Mouse (Mus musculus) neural tube, embryonic 14.5 days (tissue): ENCODE results near the gene Calml4. TPM values are rescaled to one million over a fixed set of nuclear protein-coding genes. Genes with fewer than 3 reads are reported as not detected.
"Not testable (repeated sequence)": the region's sequence is repeated elsewhere in the genome, so short reads cannot be mapped to it uniquely, and the experiment has no call there.

Experiments
- ATAC-seq: fragments of 200-750 bp; cut with Nextera tagmentation; 2 replicates; pipeline ENCODE4 v1.8.0; 2017; ENCODE audit warnings: low read depth, mild to moderate bottlenecking, moderate TSS enrichment, moderate library complexity
- H3K27ac ChIP-seq: fragments of 300-500 bp; sonication (generic); 2 replicates; pipeline ENCODE4 v1.5.1; 2014; ENCODE audit warnings: low read depth, mild to moderate bottlenecking, control low read depth, low read length, moderate library complexity, mixed read lengths
- H3K27me3 ChIP-seq: fragments of 300-500 bp; sonication (generic); 2 replicates; pipeline ENCODE4 v1.6.1; 2014; ENCODE audit warnings: low read length; ENCODE audit not compliant: control insufficient read depth, insufficient read depth
- H3K36me3 ChIP-seq: fragments of 300-500 bp; sonication (generic); 2 replicates; pipeline ENCODE4 v1.6.1; 2014; ENCODE audit warnings: low read length, mixed read lengths; ENCODE audit not compliant: control insufficient read depth, insufficient read depth
- H3K4me1 ChIP-seq: fragments of 300-500 bp; sonication (generic); 2 replicates; pipeline ENCODE4 v1.6.1; 2014; ENCODE audit warnings: low read length; ENCODE audit not compliant: control insufficient read depth, insufficient read depth
- H3K4me2 ChIP-seq: fragments of 300-500 bp; sonication (generic); 2 replicates; pipeline ENCODE4 v1.6.1; 2014; ENCODE audit warnings: mild to moderate bottlenecking, low read depth, low read length, control low read depth
- H3K4me3 ChIP-seq: fragments of 300-500 bp; sonication (generic); 2 replicates; pipeline ENCODE4 v1.5.1; 2014; ENCODE audit warnings: low read depth, low read length, control low read depth, mixed read lengths
- H3K9ac ChIP-seq: fragments of 300-500 bp; sonication (generic); replicated peaks from 2 replicates; pipeline ENCODE4 v1.6.1; 2014; ENCODE audit warnings: low read depth, mild to moderate bottlenecking, control low read depth, low read length, mixed read lengths
- H3K9me3 ChIP-seq: fragments of 300-500 bp; sonication (generic); 2 replicates; pipeline ENCODE4 v1.6.1; 2016; ENCODE audit warnings: low read length; ENCODE audit not compliant: control insufficient read depth
- WGBS: fragments of 180-500 bp; shearing (Covaris S2); extraction: QIAGEN DNeasy Blood & Tissue Kit; methylation state at CpG from one replicate; pipeline ENCODE4 v1.1.7; 2014; 5-methylcytosine and 5-hydroxymethylcytosine counted together
- polyA plus RNA-seq: library from polyadenylated mRNA; unstranded; fragments of >200 nt; fragmentation: Nextera tagmentation; extraction: Ambion mirVana; gene quantifications from 2 replicates; pipeline ENCODE4 v1.2.1, GENCODE M21; 2014

Calml4 gene
- polyA plus RNA-seq, 1 experiment from 2014 or later = 7.5 TPM

- Histone ChIP-seq H3K4me2 (no peak overlapping the region), H3K9ac (no peak overlapping the region), H3K4me3 (no peak overlapping the region), H3K36me3 (no peaks in the 10 kb centered on the region), H3K27ac (no peak overlapping the region), H3K9me3 (no peaks in the 10 kb centered on the region), H3K4me1 (0 out of 2 replicates have a peak, but pooled peaks cover 3% of the 10 kb centered on the region), H3K27me3 (no peaks in the 10 kb centered on the region)
- 62% methylated on average over 4 of the region's 4 CpGs for WGBS
- ATAC-seq = no peak
Observed at GRCm38 (mm10) chr9:62817828-62818614, 39.9 kb upstream of the Calml4 start.

DNA sequence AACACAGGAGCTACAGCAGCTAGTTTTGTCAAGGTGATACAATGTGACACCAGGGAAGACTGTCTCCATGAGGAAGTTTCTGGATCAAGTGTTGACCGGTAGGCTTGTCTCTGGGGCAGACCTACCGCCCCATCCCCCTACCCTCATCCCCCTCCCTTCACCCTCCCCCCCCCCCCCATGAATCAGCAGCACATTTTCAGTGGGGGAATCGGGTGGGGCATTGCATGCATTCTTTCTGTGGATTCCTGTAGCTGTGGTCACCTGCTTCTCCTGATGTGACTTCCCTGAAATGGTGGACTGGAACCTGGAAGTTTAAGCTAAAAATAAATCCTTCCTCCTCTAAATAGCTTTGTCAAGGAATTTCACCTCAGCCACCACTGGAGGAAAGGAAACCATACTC is 38.4 kb upstream of the Calml4 start:
- Histone ChIP-seq H3K36me3 (no peaks in the 10 kb centered on the region), H3K4me1 (0 out of 2 replicates have a peak, but pooled peaks cover 3% of the 10 kb centered on the region), H3K27ac (no peak overlapping the region), H3K9me3 (no peaks in the 10 kb centered on the region), H3K9ac (no peak overlapping the region), H3K4me3 (no peak overlapping the region), H3K4me2 (no peak overlapping the region), H3K27me3 (no peaks in the 10 kb centered on the region)
- no peak for ATAC-seq
- 77% methylated on average over 3 of the region's 3 CpGs for WGBS

DNA sequence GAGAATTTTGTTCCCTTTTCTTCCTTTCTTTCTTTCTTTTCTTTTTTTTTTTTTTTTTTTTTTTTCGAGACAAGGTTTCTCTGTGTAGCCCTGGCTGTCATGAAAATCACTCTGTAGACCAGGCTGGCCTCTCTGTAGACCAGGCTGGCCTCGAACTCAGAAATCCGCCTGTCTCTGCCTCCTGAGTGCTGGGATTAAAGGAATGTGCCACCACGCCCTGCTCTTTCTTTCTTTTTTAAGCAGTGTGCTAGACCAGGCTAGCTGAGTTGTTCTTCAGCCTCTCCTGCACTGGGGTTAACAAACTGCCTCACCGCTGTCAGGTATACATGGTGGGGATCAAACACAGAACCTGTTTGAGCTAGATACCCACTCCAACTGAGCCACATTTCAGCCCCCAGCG is 38.0 kb upstream of the Calml4 start:
- WGBS = 85% methylated on average over 6 of the region's 6 CpGs
- H3K4me1 ChIP-seq, H3K9me3 ChIP-seq, ATAC-seq, H3K27me3 ChIP-seq, H3K36me3 ChIP-seq, H3K4me2 ChIP-seq, H3K9ac ChIP-seq, H3K4me3 ChIP-seq, H3K27ac ChIP-seq: not testable (repeated sequence)

GRCm38 (mm10) chr9:62820829-62821228 is 37.1 kb upstream of the Calml4 start:
- H3K9ac ChIP-seq = no peak overlapping the region
- H3K4me2 ChIP-seq = no peak overlapping the region
- WGBS = 87% methylated on average over 6 of the region's 6 CpGs
- H3K36me3 ChIP-seq = no peaks in the 10 kb centered on the region
- H3K4me3 ChIP-seq = no peak overlapping the region
- H3K27ac ChIP-seq = no peak overlapping the region
- 0 out of 2 replicates have a peak, but pooled peaks cover 6% of the 10 kb centered on the region for H3K4me1 ChIP-seq
- no peak for ATAC-seq
- H3K27me3 ChIP-seq = no peaks in the 10 kb centered on the region
- no peaks in the 10 kb centered on the region for H3K9me3 ChIP-seq

DNA sequence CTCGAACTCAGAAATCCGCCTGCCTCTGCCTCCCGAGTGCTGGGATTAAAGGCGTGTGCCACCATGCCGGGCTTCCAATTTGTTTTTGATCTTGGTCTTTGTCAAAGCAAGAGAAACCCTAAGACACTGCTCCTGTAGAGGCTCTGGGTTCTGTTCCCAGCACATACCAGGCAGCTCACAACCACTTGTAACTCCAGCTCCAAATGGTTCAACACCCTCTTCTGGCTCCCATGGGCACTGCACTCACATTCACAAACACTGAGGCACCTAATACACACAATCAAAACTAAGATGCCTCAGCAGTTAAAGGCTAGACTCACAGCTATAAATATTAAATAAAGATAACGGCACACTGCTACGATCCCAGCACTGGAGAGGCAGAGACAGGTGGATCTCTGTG is 36.1 kb upstream of the Calml4 start:
- WGBS = 97% methylated on average over 7 of the region's 7 CpGs
- Histone ChIP-seq H3K9me3 (no peaks in the 10 kb centered on the region), H3K4me3 (no peak overlapping the region), H3K4me1 (0 out of 2 replicates have a peak, but pooled peaks cover 6% of the 10 kb centered on the region), H3K27me3 (no peaks in the 10 kb centered on the region), H3K36me3 (no peaks in the 10 kb centered on the region), H3K9ac (no peak overlapping the region), H3K27ac (no peak overlapping the region), H3K4me2 (no peak overlapping the region)
- ATAC-seq = no peak

DNA sequence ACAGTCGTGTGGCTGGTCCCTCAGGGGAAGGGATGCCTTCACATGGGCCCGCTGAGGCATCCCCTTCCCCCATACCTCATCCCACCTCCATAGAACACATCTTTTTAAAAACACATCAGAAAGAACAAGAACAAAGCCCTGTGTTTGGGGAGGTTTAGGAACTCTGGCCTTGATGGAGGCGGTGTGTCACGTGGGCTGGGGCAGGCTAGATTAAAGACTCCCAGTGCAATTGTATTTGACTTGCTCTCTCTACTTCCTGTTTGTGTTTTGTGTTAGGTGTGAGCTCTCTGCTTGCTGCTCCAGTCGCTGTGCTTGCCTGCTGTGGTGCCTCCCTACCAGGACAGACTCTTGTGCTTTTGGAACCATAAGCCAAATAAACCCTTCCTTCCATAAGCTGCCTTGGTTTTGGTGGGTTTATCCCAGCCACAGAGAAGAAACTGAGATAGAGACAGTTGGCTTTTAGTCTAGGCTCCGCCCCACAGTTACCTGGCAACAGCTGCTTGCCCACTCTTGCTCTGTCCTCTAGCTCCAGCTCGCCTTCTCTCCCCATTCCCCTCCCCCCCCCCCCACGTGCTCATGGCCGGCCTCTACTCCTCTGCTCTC is 32.0 kb upstream of the Calml4 start:
- Histone ChIP-seq H3K27me3 (no peaks in the 10 kb centered on the region), H3K9ac (no peak overlapping the region), H3K4me1 (peaks cover 8% of the 10 kb centered on the region; the same call in 1 of the 2 replicates), H3K4me2 (no peak overlapping the region), H3K4me3 (no peak overlapping the region), H3K9me3 (no peaks in the 10 kb centered on the region), H3K27ac (no peak overlapping the region), H3K36me3 (no peaks in the 10 kb centered on the region)
- ATAC-seq = no peak
- 6% methylated on average over 9 of the region's 9 CpGs for WGBS

GRCm38 (mm10) chr9:62826456-62826855 is 31.4 kb upstream of the Calml4 start:
- 11% methylated on average over 7 of the region's 7 CpGs for WGBS
- Histone ChIP-seq H3K4me3 (no peak overlapping the region), H3K36me3 (no peaks in the 10 kb centered on the region), H3K9me3 (no peaks in the 10 kb centered on the region), H3K27ac (no peak overlapping the region), H3K27me3 (no peaks in the 10 kb centered on the region), H3K4me1 (peaks cover 8% of the 10 kb centered on the region; the same call in 1 of the 2 replicates), H3K9ac (no peak overlapping the region), H3K4me2 (no peak overlapping the region)
- no peak for ATAC-seq

- H3K9ac ChIP-seq = no peak overlapping the region
- WGBS = 12% methylated on average over 24 of the region's 24 CpGs
- H3K4me3 ChIP-seq = peak overlapping the region; percentile 24; the same call in 1 of the 2 replicates
- no peak overlapping the region for H3K27ac ChIP-seq
- peak overlapping the region; percentile 48 for H3K4me2 ChIP-seq
- H3K36me3 ChIP-seq = no peaks in the 10 kb centered on the region
- ATAC-seq = peak; percentile 31; the same call in 1 of the 2 replicates
- H3K4me1 ChIP-seq = peaks cover 8% of the 10 kb centered on the region; the same call in 1 of the 2 replicates
- H3K9me3 ChIP-seq = no peaks in the 10 kb centered on the region
- H3K27me3 ChIP-seq = no peaks in the 10 kb centered on the region
Observed at GRCm38 (mm10) chr9:62827939-62828652, 29.8 kb upstream of the Calml4 start.
